Mouse (Mus musculus): Measurements from ENCODE around the gene Sap30bp. TPM values are rescaled to one million over a fixed set of nuclear protein-coding genes. Genes with fewer than 3 reads are reported as not detected.

Sap30bp gene
- polyA plus RNA-seq, 1 experiment: 69.8 TPM

DNA sequence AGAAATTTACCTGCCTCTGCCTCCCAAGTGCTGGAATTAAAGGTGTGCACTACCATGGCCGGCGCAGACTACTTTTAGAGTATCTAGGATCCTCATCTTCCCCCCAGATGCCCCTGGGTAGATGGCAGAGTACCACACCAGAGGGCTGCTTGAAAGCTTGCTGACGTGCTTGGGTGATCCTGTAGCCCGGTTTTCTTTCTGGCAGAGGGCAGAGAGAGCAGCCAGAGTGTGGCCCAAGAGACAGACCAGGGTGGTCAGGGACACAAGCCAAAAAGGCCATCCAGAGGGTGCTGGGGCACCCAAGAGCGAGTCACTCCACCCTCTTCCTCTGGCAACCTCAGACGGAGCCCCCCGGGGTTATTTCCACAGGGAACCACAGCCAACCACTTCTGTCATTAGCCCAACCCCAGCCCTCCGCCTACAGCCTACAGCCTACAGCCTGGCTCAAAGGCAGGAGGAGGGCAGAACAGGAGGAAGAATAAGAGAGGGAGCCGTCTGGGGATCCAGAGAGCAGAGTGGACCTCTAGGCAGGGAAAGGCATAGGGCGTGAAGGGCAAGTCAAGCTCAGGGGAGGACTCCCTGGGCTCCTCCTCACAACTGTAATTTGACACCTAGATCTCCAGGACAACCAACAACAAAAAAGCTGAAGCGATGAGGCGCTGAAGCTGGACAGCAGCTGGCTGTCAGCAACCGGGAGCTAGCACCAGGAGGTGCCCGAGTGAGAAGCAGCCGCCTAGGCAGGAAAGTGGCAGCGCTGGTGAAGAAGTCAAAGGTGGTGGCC is 33.4 kb upstream of the Sap30bp start, which contains the start of gene Smim5:
Gene Smim5, plus strand, starts transcription at position 481 of the 781 bp plus-strand sequence.
- peak; percentile 40 for DNase-seq (ENCODE audit: low read depth)
- TF ChIP-seq POLR2A (IDR thresholded peaks at IDR 0.05; ENCODE audit: borderline replicate concordance, extremely low read depth, insufficient read depth, insufficient read length, poor library complexity, severe bottlenecking) (no peak), CTCF (IDR thresholded peaks at IDR 0.05; ENCODE audit: borderline replicate concordance, extremely low read depth, insufficient read depth, insufficient read length) (no peak)

DNA sequence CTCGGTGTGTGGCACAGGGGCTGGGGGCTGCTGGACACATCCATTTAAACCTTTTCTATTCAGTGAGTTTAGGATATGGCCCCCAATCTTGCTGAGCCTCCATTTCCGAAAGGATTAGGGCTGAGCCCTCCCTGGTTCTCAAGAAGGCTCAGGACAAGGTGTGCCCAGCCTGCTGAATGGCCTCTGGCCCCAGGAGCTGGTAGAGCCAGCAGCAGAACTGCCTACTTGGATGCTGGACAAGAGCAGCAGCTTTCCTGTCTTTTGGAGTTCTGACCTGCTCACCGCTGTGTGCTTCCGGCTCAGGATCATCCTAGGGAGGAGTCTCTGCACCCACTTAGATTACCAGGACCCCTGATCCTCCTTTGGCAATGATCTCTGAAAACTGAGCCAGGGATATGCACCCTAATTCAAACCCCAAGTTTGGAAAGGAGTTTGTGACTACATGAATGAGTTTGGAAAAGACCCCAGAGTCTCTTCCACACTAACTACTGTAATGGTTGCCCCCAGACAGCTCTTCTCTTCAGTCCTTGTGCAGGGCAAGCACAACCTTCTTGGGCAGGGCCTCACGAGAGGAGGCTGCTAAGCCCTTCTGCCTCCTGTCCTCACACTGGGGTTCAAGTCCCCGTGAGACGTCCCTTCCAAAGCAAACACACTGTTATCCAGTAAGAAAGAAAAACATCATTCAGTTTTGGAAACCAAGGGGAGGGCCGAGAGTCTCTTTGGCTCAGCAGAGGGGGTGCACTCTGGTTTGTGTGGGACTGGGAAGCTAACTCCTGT is 32.3 kb upstream of the Sap30bp start:
- TF ChIP-seq CTCF (IDR thresholded peaks at IDR 0.05; ENCODE audit: borderline replicate concordance, extremely low read depth, insufficient read depth, insufficient read length) (no peak), POLR2A (IDR thresholded peaks at IDR 0.05; ENCODE audit: borderline replicate concordance, extremely low read depth, insufficient read depth, insufficient read length, poor library complexity, severe bottlenecking) (no peak)
- DNase-seq (ENCODE audit: low read depth): no peak

DNA sequence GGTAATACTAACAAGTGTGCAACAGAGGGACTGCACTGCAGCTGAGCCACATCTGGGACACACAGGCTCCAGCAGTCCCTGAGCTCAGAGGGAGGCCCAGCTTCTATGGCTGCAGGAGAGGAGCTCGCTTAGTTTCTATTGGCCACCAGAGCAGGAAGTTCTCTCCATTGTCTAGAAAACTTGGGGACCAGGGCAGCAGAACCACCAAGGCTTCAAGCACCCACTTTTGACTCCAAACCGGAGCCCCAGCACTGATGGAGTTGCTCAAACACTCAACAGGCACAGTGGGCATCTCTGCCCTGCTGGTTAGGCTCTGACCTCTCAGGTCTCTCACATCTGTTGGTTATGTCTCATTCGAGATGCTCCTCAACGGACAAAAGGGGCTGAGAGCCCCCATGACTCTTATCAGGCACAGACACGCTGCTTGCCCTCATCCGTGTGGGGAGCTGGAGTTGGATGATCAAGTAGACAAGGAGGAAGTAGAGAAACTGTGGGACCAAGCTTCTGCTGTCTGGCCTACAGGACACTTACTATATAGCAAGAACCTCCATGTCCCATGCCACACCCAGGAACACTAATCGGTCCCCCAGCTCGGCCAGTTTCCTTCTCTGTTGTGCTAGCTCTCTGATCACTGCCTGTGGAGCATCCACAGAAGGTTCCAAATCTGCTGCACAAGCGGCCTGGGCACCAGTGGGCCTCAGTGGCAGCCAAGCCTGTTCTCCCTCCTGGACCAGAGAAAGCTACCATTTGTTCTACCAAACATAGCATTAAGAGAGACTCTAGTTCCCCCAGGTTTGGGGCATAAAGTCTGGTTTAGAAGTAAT is 31.5 kb upstream of the Sap30bp start:
- TF ChIP-seq POLR2A (IDR thresholded peaks at IDR 0.05; ENCODE audit: borderline replicate concordance, extremely low read depth, insufficient read depth, insufficient read length, poor library complexity, severe bottlenecking): no peak
- TF ChIP-seq CTCF (IDR thresholded peaks at IDR 0.05; ENCODE audit: borderline replicate concordance, extremely low read depth, insufficient read depth, insufficient read length): no peak
- DNase-seq (ENCODE audit: low read depth): no peak

DNA sequence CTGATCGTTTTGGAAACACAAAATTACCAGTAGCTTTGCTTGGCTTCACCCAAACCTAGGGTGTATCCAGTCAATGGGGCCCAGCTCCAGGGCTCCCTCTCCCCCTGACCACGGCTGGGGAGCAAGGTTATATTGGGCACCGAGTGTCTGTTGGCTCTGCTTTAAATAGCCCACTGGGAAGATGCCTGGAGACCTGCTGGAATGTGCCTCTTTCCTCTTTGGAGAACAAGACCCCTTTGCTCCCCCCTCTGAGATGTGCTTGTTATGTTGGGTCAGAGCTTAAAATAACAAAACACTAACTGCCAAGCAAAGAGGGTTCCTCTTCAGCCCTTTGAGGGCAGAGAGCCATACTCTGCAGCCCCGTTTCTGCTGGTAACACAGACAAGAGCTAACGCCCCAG is 30.9 kb upstream of the Sap30bp start:
- DNase-seq (ENCODE audit: low read depth): no peak
- TF ChIP-seq POLR2A (IDR thresholded peaks at IDR 0.05; ENCODE audit: borderline replicate concordance, extremely low read depth, insufficient read depth, insufficient read length, poor library complexity, severe bottlenecking): no peak
- TF ChIP-seq CTCF (IDR thresholded peaks at IDR 0.05; ENCODE audit: borderline replicate concordance, extremely low read depth, insufficient read depth, insufficient read length): no peak

DNA sequence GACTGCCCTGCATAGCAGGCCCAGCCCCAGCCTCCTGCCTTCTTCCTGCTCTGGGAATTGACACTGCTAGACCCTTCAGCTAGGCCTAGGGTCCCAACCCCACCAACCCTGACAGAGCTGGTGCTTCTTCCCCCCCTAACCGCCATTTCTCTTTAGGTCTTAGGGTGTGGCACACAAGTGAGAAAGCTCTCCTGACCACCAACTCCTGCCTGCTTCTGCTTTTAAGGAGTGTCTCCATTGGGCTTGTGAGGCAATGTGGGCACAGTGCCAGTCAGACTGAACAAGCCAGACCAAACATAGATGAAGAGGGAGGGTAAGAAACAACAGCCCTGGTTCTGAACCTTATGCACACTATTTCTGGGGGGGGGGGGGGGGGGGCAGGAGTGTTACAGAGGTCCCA is 30.3 kb upstream of the Sap30bp start:
- TF ChIP-seq CTCF (IDR thresholded peaks at IDR 0.05; ENCODE audit: borderline replicate concordance, extremely low read depth, insufficient read depth, insufficient read length): no peak
- no peak for TF ChIP-seq POLR2A (IDR thresholded peaks at IDR 0.05; ENCODE audit: borderline replicate concordance, extremely low read depth, insufficient read depth, insufficient read length, poor library complexity, severe bottlenecking)
- DNase-seq (ENCODE audit: low read depth): peak; percentile 11

DNA sequence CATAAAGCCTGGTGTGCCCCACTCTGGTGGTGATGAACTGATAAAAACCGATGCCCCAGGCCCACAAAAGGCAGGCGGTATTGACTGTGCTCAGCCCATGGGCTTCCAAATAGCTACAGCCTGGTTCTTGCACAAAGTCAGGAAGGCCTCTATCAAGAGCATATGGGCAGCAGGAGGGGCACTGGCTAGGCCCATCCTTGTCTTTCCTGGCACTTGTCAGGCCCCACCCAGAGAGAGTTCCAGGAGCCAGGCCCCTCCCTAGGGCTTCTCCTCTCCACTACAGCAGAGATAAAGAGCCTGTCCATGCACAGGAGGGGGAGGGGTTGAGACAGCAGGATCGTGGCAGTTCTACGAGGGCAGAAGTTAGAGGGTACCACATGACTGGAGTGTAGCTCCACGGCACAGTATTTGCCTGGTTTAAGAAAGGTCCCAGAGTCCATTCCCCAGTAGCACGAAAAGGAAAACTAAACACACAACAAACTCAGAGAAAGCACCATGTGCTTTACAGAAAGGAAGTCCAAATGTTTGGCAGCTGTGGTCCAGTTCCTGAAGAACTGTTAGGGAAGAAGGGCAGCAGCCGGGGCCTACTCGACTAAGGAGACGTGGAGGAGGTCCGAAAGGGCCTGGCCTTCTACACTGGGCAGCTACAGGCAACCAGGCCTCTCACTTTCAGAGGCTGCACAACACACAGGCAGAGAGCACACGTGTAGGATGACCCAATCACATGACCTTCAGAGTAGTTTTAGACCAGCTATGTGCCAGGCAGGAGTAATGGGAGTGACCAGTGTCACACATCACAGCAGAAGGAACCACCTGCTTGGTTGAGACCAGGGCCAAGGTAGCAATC is 29.5 kb upstream of the Sap30bp start:
- TF ChIP-seq POLR2A (IDR thresholded peaks at IDR 0.05; ENCODE audit: borderline replicate concordance, extremely low read depth, insufficient read depth, insufficient read length, poor library complexity, severe bottlenecking): no peak
- TF ChIP-seq CTCF (IDR thresholded peaks at IDR 0.05; ENCODE audit: borderline replicate concordance, extremely low read depth, insufficient read depth, insufficient read length): no peak
- peak; percentile 4 for DNase-seq (ENCODE audit: low read depth)

DNA sequence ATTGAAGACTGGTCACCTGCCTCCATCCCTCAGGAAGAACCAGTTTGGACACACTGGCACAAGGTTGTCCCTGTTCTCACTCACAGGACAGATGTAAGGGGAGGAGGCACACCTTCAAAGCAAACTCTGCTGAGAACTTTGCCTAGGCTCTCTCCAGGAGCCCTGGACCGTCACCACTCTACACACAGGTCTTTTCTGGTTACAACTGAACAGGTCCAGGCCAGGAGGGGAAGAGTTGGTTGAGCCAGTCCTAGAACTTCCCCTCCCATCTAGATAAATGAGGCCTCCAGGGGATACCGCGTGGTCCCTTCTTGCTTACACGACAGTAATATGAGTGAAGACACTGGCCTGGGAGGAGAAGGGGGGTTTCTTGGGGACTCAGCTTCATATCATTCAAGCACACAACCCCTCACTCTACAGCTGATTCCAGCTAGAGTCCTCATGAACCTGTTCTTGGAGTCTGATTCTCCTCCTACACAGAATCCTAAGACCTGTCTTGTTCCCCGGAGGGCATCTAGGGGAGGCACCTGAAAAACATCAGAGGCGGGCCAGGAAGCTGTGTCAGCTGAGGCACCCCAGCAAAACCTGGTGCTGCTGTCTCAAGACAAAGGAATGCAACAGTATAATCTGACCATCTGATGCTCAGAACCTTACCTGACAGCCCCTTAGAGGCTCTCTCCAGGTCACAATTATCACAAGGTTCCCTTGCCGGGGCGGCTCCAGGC is 28.7 kb upstream of the Sap30bp start:
- no peak for TF ChIP-seq CTCF (IDR thresholded peaks at IDR 0.05; ENCODE audit: borderline replicate concordance, extremely low read depth, insufficient read depth, insufficient read length)
- TF ChIP-seq POLR2A (IDR thresholded peaks at IDR 0.05; ENCODE audit: borderline replicate concordance, extremely low read depth, insufficient read depth, insufficient read length, poor library complexity, severe bottlenecking): no peak
- DNase-seq (ENCODE audit: low read depth): no peak

DNA sequence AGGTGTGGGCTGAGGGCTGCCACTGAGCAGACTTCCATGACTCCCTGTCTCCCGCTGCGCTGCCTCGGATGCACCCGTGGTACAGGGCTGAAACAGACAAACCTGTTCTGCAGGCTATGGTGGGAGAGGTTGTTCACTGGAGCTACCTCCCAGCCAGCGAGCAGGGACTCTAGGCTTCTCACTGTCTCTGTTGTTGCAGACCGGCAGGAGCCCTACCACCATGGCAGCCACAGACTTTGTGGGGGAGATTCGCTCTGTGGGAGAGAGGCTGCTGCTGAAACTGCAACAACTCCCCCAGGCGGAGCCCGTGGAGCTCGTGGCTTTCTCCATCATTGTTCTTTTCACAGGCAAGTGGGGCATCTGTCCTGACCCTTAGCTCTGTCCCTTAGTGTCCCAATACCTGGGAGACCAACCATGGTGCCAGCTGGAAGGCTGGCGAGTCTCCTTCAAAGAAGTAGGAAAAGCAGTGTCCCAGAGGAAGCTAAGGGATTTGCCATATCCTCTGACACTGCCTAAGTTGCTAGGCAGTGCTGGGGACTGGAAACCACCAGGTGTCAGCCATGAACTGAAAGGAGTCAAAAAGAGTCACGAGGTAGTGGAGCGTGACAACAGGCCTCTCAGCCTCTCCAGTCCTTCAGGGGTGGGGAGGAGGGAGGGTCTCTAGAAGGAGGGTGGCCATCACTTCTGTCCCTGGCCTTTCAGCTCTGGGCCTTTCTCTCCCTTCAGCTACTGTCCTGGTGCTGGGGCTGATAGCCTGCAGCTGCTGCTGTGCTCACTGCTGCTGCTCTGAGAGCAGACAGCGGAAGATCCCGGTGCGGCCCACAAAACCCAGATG is 27.9 kb upstream of the Sap30bp start:
- no peak for TF ChIP-seq POLR2A (IDR thresholded peaks at IDR 0.05; ENCODE audit: borderline replicate concordance, extremely low read depth, insufficient read depth, insufficient read length, poor library complexity, severe bottlenecking)
- TF ChIP-seq CTCF (IDR thresholded peaks at IDR 0.05; ENCODE audit: borderline replicate concordance, extremely low read depth, insufficient read depth, insufficient read length): no peak
- DNase-seq (ENCODE audit: low read depth): peak; percentile 7

DNA sequence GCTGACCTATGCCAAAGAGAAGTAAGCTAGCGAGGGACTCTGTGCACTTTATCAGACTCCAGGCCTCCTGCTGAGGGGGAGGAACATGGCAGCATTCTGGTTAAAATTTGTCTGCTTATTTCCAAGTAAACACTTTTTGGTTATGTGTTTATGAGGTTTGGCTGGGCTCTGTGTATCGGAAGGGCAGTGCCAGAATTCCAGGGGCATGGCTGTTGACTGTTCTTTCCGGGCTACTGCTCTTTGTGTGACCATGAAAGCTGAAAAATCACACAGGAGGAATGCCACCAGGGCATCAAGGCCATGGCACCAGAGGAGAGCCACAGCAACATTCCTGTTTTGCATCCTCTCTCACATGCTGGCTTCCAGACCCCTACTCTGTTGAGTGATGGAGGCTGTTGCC is 27.0 kb upstream of the Sap30bp start:
- TF ChIP-seq CTCF (IDR thresholded peaks at IDR 0.05; ENCODE audit: borderline replicate concordance, extremely low read depth, insufficient read depth, insufficient read length) (no peak), POLR2A (IDR thresholded peaks at IDR 0.05; ENCODE audit: borderline replicate concordance, extremely low read depth, insufficient read depth, insufficient read length, poor library complexity, severe bottlenecking) (no peak)
- no peak for DNase-seq (ENCODE audit: low read depth)
